Mouse (Mus musculus) embryo, embryonic 10 days (tissue): Measurements from ENCODE around the gene Cfap299.
"Not testable (repeated sequence)": the region's sequence is repeated elsewhere in the genome, so short reads cannot be mapped to it uniquely, and the experiment has no call there.

Source experiments
- DNase-seq: peaks from one replicate; pipeline ENCODE4 v3.0.0-alpha.2; 2015; ENCODE audit warnings: low spot score

Cfap299 gene

DNA sequence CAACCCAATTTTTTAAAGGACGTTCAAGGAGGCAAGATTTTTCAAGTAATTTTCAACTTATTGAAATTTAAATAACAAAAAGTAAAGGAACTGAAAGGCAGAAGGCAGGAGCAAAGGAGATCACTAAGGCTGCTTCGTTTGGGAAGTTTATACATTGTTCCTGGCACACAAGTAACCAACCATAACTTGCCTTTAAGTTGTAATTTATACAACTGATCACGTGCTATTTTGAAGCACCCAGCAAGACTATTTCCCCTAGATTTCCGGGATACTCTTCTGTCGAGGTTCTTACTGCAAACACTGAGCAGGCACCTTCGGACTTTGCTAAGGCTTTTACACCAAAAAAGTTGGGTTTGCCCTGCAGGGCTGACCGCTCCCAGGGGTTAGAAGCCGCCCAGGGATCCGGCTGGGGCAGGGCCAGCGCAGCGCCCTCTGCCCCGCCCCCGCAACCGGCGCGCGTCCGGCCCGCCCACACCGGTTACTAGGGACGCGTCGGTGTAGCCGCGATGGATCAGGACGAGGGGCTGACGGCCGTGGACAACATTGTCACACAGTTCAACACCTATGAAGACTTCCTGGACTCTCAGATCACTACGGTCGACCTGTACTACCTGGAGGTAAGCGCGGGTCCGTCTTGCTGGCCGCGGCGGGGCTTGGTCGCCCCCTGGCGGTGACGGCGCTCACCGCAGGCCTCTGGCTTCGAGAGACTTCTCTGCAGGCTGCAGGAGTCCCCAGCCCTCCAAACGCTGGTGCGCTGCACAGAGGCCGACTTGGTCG lies at the start of gene Cfap299:
Gene Cfap299 (plus strand): TSS at position 457 of the 777 bp plus-strand sequence.
- DNase-seq, result peak; percentile 70

DNA sequence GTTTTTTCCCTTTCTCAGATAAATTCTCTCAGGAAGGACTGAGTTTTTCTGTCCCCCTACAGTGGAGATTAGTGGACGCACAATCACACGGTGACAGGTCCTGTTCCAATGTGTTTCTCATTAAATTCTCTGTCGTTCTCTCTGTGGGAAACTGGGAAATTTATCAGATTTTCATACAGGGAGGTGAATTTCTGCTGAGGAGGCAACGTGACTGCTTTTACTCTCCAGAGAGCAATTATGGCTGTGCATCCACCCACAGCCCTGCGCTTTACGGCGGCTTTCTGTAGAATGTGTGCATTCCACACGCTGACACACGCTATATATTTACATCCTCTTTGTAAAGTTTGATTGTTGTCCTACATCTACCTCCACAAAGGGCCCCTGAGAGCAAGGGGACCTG lies 47.1 kb upstream of the Cfap299 start:
- DNase-seq, result no peak

DNA sequence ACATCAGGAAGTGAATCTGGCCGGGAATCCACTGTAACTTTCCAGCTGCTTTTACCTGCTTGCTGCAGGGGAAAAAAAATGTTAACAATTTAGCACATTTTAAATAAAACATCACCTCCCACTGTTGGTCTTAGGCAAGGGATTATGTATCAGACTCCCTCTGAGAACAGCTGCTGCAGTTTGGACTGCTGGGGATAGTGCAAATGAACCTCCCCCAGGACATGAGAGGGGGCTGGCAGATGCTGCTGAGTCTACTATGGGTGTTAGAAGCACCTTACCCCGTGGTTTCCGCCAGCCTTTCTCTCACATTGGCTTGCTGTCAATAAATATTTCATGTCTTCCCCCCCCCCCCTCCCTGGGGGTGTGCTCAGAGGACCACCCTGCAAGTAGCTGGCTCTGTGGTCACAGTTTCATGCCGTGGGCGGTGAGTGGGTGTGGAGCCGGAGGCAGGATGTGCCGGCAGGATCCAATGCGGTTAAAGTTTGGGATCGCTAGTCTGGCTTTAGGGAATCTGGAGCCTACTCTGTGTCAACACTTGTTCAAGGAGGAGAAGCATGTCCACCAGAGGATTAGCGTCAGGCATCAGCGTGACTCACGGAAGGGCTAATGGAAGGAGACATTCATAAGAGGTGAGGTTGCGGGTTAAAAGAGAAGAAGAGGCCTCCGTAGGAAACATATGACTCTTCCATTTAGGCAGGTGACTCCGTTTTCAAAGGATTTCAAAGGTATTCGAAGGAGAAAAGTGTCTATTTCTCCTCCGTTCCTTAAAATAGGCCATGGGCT lies 45.2 kb upstream of the Cfap299 start:
- no peak for DNase-seq

DNA sequence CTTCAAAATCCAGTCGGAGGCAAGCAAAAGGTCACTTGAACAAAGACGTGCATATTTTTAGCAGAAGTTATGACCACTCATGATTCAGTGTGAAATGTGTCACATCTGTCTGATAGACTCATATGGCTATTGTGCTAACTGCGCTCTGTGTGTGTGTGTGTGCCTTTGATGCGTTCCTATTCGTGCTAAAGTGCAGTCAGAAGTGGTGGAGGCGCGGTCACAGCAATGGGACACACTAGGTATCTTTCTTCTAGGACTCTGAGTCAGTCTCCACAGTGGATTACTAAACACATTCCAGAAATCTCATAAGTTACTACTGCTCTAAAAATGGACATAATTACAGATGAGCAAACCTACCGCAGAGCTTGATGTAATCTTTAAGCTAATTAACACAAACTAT lies 38.5 kb upstream of the Cfap299 start:
- no peak for DNase-seq

DNA sequence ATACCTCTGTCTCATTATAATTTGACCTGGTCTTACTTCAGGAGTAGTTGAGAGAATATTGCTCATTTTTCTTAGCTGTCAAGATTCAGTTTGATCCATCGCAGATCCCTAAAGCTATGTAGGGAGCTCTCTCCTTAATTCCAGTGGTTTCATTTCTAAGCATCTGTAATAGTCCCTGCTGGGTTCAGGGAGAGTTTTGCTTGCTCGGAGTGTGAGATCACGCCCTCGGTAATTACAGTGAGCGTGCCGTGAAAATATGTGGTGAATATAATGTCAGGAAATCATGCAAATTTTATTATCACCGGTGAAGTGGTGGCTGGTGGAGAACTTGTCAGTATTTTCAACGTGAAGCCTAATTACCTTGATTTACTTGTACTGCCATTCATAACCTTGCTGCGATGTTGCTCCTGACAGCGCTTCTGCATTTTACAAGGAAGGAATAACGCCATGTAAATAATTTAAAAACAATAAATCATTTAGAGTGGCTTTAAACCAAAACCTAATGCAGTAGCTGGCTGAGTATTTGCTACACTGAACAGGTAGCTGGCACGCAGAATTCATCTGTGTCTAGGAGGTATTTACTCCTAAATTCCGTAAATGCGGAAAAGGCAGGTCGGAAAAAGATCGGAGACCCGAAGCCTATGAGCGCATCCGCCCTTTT lies 36.6 kb upstream of the Cfap299 start:
- no peak for DNase-seq

DNA sequence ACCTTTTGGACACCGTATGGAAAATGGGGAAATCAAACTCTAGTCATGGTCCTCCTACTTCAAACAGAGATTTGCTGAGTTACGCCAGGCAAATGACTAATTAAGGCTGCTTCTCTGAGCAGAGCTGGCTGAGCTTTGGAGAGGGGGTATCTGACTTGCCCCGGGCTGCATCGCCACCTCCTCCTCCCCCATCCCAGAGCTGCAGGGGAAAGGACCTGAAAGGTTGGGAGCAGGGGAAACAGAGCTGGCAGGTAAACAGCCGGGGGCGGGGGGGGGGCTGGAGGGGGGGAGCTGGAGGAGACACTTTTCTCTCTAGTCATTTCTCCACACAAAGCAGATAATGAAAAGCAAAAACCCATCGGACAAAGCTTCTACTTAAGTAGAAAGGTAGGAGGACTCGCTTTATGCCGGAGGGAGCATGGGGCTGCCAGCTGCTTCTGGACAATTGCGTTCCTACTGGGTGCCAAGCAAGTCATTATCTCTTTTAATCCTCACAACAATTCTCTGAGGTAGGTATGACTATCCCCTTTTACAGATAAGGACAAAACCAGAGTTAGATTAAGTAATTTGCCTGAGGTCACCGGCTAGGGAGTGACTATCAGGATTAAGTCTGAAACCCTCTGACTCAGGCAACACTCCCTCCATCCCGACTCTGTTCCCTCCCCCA lies 35.9 kb upstream of the Cfap299 start:
- no peak for DNase-seq

DNA sequence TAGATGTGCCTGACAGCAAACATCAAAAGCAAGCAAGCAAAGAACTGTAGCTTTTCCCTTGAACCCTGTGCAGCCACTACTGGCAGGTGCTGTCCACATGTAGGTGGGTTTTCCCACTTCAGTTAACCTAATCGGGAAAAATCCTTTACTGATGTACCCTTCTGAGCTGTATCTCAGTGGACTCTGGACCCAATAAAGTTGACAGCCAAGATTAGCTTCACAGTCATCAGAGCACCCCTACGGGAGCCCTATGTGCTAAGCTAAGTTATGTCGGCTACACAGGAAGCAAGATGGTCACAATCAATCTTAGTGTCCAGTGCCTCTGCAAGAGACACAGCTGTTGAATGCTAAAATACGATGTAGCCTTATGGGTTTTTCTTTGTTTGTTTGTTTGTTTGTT lies 29.0 kb upstream of the Cfap299 start:
- no peak for DNase-seq

DNA sequence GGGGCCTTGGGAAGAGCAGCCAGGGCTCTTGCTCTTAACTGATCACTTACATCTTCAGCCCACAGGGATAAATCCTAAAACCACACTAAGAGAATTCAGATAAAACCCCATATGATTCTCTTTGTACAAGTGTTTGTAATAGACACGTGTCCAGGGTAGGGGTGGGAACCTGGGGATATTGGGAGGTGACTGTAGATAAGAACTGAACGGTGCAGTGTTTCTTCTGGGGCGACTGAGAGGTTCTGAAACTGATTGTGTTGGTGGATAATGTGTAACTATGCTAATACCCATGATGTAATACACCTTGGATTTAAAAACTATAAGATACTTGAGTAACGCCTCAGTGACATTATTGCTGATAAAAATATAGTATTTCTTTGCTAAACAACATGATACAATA lies 23.4 kb upstream of the Cfap299 start:
- no peak for DNase-seq

DNA sequence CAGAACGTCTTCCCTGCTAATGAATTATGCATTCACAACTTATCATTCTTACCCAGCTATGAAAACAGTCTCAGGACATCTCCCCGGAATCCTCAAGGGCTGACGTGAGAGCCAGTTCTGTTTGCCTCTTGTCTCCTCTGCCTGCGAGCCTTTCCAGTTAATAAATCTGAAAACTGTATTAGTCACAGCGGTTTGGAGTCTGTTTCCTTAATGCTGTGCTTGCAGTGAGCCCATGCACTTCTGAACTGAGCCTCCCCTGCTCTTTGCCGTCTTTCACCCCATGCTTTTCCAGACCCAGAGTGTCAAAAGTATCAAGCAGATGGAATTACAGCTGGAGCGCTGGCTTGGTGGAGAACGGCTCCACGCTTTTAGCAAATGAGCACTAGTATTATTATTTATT lies 22.6 kb upstream of the Cfap299 start:
- peak; percentile 41 for DNase-seq

DNA sequence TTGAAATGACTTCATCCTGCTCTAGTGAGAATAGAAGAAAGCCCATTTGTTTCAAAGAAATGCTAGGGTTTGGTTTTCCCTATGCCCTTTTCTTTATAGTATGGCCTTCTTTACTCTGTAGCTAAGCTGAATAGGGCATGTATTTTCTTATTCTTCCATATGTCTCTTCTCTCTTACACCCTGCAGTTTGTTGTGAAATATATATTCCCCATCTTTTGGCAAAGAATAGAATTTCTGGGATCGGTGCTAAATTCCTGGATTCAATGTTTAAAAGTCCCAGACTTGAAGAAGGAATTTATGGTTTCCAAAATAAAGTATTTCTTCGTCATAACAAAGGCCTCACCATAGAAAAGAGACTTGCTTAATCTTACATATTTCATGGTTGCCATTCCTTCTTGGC lies 2.5 kb upstream of the Cfap299 start:
- DNase-seq, result no peak

DNA sequence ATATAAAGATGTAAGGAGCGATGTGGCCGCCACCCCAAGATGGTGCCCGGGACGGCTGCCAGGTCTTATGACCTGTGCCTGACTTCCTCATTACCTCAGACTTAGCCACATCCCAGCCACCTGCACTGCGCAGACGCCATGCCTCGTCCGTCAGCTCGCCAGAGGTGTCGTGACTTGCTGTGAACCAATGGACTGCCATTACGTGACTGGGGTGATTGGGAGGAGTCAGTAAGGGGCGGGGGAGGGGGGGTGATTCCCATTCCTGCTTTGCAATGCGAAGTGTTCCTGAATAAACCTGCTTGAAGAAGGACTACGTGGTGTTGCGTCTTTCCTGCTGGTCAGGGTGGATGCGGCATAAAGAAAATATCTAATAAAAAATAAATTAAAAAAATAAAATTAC lies 14.6 kb downstream of the Cfap299 start:
- DNase-seq, result not testable (repeated sequence)

DNA sequence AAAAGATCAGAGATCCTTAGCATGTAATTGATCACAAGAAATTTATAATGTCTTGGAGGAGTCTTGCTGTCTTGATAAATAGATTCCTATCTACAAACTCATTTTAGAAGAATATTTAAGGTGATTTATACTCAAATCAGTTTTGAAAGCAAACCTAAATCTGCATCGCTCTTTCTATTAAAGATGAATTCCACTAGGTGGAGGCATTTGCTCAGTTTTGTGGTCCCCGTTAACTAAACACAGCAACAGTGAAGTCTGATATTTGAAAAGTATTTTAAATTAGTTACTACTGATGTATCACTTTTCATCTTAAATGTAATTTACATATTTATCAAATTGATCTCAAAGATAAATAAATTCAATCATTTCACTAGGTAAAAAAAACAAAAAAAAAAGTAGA lies 15.5 kb downstream of the Cfap299 start:
- peak; percentile 44 for DNase-seq

DNA sequence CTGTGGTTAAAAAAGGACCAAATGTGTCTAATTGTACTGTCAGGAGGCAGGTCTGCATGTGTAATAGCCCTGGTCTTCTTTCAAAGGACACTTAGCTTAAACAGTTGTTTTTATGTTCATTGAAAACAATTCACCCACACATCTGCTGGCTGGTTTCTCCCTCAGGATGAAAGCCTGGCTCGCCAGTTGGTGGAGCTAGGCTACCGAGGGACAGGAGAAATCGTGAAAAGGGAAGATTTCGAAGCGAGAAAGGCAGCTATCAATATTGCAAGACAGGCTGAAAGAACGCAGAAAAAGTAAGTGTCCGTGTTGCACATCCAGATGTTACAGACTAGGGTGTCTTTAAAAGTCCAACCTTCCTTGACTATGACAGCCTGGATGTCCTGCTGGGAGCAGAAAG lies 17.0 kb downstream of the Cfap299 start:
- DNase-seq, result no peak

DNA sequence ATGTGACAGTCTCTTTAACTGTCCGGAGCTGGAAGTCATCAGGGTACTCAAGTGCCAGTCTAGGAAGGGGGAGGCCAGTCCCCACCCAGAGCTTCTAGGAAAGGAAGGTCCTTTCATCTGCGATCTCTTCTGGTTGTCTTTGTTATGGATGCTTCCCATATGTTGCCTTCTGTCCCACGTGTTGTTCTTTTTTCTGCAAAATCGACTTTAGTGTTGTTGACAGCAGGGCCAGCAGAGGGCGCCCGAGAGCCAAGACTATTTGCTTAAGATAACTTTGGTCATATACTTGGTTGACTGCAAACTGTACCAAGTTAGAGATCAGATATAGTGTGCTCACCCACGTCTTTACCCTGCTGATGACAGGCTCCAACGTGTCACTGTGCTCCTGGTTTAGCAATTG lies 19.5 kb downstream of the Cfap299 start:
- DNase-seq, result peak; percentile 85

DNA sequence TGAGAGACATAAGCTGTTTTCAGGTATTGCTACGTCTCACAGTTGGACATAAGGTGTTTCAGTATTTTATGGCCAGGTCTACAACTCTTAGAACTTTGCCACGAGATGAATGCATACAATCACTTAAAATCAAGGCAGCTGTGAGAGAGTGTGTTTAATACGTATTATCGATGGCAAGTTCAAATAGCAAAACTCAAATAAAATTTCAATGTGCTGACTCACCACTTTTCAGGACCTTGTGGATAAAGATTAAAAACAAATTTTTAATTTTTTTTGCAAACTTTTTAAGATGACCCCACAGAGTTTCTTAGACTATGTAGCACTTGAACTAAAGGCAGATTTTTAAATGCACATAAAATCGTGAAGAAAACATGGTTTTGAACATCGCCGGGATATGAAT lies 30.8 kb downstream of the Cfap299 start:
- no peak for DNase-seq

DNA sequence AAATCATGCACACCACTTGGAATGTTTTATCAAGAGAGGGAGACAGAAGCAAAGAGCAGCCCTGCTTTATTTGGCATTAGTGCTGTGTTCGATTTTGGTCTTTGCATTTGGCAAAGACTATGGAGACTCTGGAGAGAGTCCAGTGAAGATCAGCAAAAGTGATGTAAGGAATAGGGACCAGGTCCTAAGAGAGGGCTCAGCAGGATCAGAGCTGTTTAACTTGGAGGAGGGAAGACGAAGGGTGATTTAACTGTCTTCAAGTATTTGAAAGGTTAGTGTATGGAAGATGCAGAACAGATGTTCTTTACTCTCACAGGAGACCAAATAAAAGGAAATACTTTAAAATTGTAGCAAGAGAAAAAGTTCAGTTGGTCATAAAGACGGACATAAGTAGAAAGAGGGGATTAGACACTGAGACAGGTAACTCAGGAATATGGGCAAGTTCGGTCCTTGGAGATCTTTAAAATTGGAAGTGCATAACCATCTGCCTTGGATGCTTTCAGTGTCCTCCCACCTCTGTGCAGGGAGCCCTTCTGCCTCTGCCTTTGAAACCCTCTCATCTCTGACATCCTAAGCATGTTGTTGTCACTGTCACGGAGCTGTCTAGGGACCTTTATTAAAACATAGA lies 31.8 kb downstream of the Cfap299 start:
- DNase-seq, result no peak

DNA sequence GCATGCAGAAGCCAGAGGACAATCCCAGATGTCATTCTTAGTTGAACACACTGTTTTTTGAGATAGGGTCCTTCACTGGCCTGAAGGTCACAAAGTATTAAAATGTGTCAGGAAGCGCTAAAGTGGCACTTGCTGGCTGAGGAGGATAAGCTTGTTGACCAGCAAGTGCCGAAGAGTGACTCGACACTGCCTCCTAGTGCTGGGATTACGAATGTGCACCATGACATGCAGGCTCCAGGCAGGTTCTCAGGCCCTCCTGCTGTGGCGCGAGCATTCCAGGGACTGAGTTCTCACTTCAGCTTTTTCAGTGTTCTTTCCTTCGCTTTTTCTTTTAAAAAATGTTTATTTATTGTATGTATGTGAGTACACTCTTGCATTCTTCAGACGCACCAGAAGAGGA lies 34.3 kb downstream of the Cfap299 start:
- peak; percentile 62 for DNase-seq

DNA sequence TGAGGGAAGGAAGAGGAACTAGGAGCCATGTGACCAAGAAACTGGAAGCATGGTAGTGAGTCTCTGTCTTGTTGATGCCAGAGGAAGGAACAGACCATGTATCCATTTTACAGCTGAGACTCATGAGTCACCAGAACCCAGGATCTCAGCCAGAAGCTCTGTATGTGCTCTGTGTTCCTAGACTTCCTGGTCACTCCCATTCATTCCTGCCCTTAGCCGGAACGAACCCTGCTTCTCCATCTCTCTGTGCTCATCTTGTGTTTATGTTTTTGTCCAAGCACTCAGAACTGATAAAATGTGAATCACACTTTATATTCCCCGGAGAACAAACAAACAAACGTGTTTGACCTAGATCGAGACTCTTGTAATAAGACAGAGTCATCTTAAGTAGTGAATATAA lies 36.2 kb downstream of the Cfap299 start:
- no peak for DNase-seq

DNA sequence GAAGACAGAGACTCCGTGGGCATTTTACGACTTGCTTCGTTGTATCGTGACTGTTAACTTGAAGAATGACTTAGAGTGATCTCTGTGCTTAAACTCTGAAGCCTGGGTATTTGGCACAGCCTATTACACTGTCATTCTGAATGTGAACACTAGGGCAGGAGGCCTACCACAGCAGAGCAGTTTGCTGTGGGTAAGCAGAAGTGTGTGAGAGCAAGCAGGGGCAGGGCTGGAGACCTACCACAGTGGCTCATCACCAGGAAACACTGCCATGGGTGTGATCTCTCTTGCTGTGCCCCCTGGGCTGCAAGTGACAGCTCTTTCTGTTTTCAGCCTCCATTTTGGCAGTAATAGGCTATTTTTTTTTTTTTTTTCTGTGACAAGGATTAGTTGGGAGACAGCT lies 39.7 kb downstream of the Cfap299 start:
- DNase-seq, result peak; percentile 21

DNA sequence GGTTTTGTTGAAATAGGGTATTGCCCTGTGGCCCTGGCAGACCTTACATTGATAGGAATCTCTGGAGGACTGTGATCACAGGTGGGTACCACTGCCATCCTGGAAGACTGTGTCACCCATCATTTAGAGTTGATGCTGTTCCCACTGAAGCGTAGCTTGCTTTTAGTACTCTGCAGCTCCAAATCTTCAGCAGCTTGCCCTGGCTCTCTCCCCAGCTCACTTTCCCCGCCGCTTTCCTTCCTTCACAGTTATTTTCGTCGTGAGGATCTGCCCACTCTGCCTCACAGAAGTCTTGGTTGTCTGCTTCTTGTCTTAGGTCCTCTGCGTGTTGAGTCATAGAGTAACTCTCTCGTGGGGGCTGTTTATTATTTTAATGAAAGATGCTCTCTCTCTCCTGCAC lies 40.3 kb downstream of the Cfap299 start:
- no peak for DNase-seq

DNA sequence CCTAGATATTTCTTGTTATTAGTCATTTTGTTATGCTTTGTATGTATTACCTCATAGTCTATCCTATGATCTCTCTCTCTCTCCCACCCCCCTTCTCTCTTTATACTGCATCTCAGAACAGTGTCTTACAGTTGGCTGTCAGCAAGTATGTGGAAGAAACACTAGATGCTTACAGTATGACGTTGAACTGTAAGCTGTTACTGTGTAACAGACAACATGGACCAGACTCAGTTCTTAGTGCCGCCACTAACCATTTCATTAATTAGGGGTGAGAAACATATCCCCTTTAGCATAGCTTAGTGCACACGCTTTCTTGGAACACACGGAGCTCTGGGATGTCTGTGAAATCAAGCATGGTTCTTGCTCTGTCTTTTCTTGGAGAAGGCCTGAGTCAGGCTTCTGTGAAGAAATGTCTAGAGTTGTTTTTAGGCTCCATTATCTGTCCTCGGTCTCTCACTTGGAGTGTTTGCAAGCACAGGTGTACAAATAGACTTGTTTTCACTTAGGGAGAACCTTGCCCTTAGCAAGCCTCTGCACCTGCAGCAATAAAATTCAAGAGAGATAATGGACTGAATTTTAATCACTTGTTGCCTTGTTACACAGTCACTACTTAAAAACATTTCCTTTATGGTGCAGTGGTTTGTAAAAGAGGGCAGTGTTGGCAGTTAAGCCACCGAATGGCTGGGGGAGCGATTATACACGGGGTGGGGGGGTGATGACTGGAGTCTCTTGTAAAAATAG lies 47.1 kb downstream of the Cfap299 start:
- no peak for DNase-seq

DNA sequence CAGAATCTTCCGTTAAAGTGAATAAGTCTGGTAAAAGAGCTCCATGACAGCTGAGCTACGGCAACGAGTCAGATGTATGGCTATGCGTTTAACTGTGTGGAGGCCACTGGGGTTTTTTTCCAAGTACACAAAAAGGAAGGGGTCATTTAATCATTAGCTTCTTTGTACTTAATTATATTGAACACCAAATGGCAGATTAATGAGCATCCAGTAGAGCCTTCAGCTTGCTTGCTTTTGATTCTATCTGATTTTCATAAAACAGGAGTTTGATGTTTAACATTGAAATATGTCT lies 47.6 kb downstream of the Cfap299 start:
- DNase-seq, result no peak
